Mouse (Mus musculus): ENCODE measurements around the gene Gipc1. TPM values are rescaled to one million over a fixed set of nuclear protein-coding genes. Genes with fewer than 3 reads are reported as not detected.

The Gipc1 gene
- total and polyA plus RNA-seq, 2 experiments from 2014 or later, result 74.2 to 111 TPM

DNA sequence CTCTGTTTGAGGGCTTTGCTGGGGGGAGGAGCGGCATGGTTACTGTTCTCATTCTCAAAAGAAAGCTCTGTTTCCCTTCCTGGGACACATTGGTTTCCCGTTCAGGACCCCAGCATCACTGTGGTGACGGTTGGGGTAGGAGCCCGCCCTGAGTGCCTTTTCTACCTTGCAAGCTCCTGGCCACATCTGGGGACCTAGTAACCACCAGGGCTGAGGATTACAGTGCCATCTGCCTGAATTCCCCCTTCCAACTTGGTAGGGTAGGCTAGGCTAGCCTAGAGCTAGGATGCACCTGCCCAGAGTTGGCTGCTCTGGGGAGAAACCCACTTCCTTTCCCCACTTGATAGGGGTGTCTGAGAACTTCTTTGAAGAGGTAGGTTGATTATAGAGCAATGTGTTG lies 40.6 kb upstream of the Gipc1 start:
- Histone ChIP-seq H3K4me1 (ENCODE audit: insufficient read depth, low read length) (0 out of 2 replicates have a peak, but pooled peaks cover 11% of the 10 kb centered on the region), H3K9me3 (ENCODE audit: low read length) (no peaks in the 10 kb centered on the region), H3K27me3 (ENCODE audit: insufficient read depth, low read length) (no peaks in the 10 kb centered on the region), H3K9ac (replicated peaks; ENCODE audit: low read length, poor library complexity, severe bottlenecking) (no peak overlapping the region), H3K4me2 (ENCODE audit: low read depth, low read length, poor library complexity, severe bottlenecking) (no peak overlapping the region), H3K4me3 (ENCODE audit: low read depth, low read length) (no peak overlapping the region), H3K36me3 (ENCODE audit: insufficient read depth, low read length) (peaks cover 40% of the 10 kb centered on the region), H3K27ac (ENCODE audit: low read depth, low read length) (no peak overlapping the region)
- DNase-seq (ENCODE audit: low spot score) (no peak), ATAC-seq (ENCODE audit: low FRiP score) (no peak)
- WGBS, result 99% methylated on average over 4 of the region's 4 CpGs
- no peak for TF ChIP-seq CTCF (IDR thresholded peaks at IDR 0.05)

DNA sequence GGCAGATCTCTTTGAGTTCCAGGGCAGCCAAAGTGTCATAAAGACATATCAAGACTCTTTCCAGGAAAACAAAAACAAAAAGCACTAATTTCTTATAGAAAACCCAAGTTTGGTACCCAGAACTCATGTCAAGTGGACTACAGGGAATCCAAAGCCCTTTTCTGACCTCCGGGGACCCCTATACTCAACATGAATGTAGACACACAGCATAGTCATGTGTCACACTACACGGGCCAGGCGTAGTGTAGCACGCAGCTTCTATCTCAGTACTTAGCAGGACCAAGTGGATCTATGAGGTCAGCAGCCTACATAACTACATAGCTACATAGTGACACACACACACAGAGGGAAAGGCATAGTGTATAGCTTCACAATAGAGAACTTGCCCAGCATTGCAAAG lies 38.8 kb upstream of the Gipc1 start:
- Histone ChIP-seq H3K36me3 (ENCODE audit: insufficient read depth, low read length) (peaks cover 40% of the 10 kb centered on the region), H3K27me3 (ENCODE audit: insufficient read depth, low read length) (no peaks in the 10 kb centered on the region), H3K9me3 (ENCODE audit: low read length) (no peaks in the 10 kb centered on the region), H3K9ac (replicated peaks; ENCODE audit: low read length, poor library complexity, severe bottlenecking) (no peak overlapping the region), H3K4me1 (ENCODE audit: insufficient read depth, low read length) (0 out of 2 replicates have a peak, but pooled peaks cover 11% of the 10 kb centered on the region), H3K4me2 (ENCODE audit: low read depth, low read length, poor library complexity, severe bottlenecking) (no peak overlapping the region), H3K4me3 (ENCODE audit: low read depth, low read length) (no peak overlapping the region), H3K27ac (ENCODE audit: low read depth, low read length) (no peak overlapping the region)
- ATAC-seq (ENCODE audit: low FRiP score), result no peak
- TF ChIP-seq CTCF (IDR thresholded peaks at IDR 0.05), result no peak
- DNase-seq (ENCODE audit: low spot score), result no peak
- WGBS, result 98% methylated on average over 4 of the region's 4 CpGs

- H3K36me3 ChIP-seq (ENCODE audit: insufficient read depth, low read length), result peaks cover 21% of the 10 kb centered on the region
- ATAC-seq (ENCODE audit: low FRiP score), result no peak
- H3K9me3 ChIP-seq (ENCODE audit: low read length), result no peaks in the 10 kb centered on the region
- DNase-seq (ENCODE audit: low spot score), result no peak
- no peaks in the 10 kb centered on the region for H3K27me3 ChIP-seq (ENCODE audit: insufficient read depth, low read length)
- TF ChIP-seq CTCF (IDR thresholded peaks at IDR 0.05), result no peak
- no peak overlapping the region for H3K4me3 ChIP-seq (ENCODE audit: low read depth, low read length)
- no peak overlapping the region for H3K4me2 ChIP-seq (ENCODE audit: low read depth, low read length, poor library complexity, severe bottlenecking)
- no peak overlapping the region for H3K27ac ChIP-seq (ENCODE audit: low read depth, low read length)
- H3K4me1 ChIP-seq (ENCODE audit: insufficient read depth, low read length), result no peaks in the 10 kb centered on the region
- H3K9ac ChIP-seq (replicated peaks; ENCODE audit: low read length, poor library complexity, severe bottlenecking), result no peak overlapping the region
Observed at GRCm38 (mm10) chr8:83616625-83617024, 35.9 kb upstream of the Gipc1 start.

- Histone ChIP-seq H3K27ac (ENCODE audit: low read depth, low read length) (no peak overlapping the region), H3K4me3 (ENCODE audit: low read depth, low read length) (no peak overlapping the region), H3K9me3 (ENCODE audit: low read length) (no peaks in the 10 kb centered on the region), H3K4me1 (ENCODE audit: insufficient read depth, low read length) (no peaks in the 10 kb centered on the region), H3K27me3 (ENCODE audit: insufficient read depth, low read length) (no peaks in the 10 kb centered on the region), H3K36me3 (ENCODE audit: insufficient read depth, low read length) (peaks cover 16% of the 10 kb centered on the region), H3K4me2 (ENCODE audit: low read depth, low read length, poor library complexity, severe bottlenecking) (no peak overlapping the region), H3K9ac (replicated peaks; ENCODE audit: low read length, poor library complexity, severe bottlenecking) (no peak overlapping the region)
- ATAC-seq (ENCODE audit: low FRiP score) (no peak), DNase-seq (ENCODE audit: low spot score) (no peak)
- no peak for TF ChIP-seq CTCF (IDR thresholded peaks at IDR 0.05)
- WGBS, result 91% methylated on average over 2 of the region's 2 CpGs
Observed at GRCm38 (mm10) chr8:83617111-83617510, 35.4 kb upstream of the Gipc1 start.

DNA sequence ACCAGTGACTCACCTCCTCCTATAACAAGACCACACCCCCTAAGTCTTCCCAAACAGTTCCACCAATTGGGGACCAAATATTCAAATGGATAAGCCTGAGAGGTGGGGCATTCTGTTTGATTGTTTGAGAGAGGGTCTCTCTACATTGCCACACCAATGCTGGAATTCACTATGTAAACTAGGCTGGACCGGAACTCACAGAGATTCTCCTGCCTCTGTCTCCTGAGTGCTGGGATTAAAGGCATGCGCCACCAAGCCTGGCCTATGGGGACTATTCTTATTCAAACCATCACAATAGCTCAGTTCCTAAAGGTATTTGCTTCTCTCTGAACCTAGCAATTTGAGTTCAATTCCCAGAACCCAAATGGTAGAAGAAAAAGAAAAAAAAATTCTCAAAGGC lies 33.9 kb upstream of the Gipc1 start:
- Histone ChIP-seq H3K4me2 (ENCODE audit: low read depth, low read length, poor library complexity, severe bottlenecking) (no peak overlapping the region), H3K27me3 (ENCODE audit: insufficient read depth, low read length) (no peaks in the 10 kb centered on the region), H3K4me3 (ENCODE audit: low read depth, low read length) (no peak overlapping the region), H3K9ac (replicated peaks; ENCODE audit: low read length, poor library complexity, severe bottlenecking) (no peak overlapping the region), H3K36me3 (ENCODE audit: insufficient read depth, low read length) (peaks cover 5% of the 10 kb centered on the region; the same call in 1 of the 2 replicates), H3K27ac (ENCODE audit: low read depth, low read length) (no peak overlapping the region), H3K4me1 (ENCODE audit: insufficient read depth, low read length) (no peaks in the 10 kb centered on the region), H3K9me3 (ENCODE audit: low read length) (no peaks in the 10 kb centered on the region)
- TF ChIP-seq CTCF (IDR thresholded peaks at IDR 0.05), result no peak
- 98% methylated on average over 2 of the region's 2 CpGs for WGBS
- ATAC-seq (ENCODE audit: low FRiP score), result no peak
- DNase-seq (ENCODE audit: low spot score), result no peak

- H3K9me3 ChIP-seq (ENCODE audit: low read length), result no peaks in the 10 kb centered on the region
- ATAC-seq (ENCODE audit: low FRiP score), result no peak
- no peak overlapping the region for H3K4me3 ChIP-seq (ENCODE audit: low read depth, low read length)
- 91% methylated on average over 9 of the region's 9 CpGs for WGBS
- no peak overlapping the region for H3K9ac ChIP-seq (replicated peaks; ENCODE audit: low read length, poor library complexity, severe bottlenecking)
- no peaks in the 10 kb centered on the region for H3K36me3 ChIP-seq (ENCODE audit: insufficient read depth, low read length)
- H3K4me1 ChIP-seq (ENCODE audit: insufficient read depth, low read length), result no peaks in the 10 kb centered on the region
- DNase-seq (ENCODE audit: low spot score), result no peak
- H3K4me2 ChIP-seq (ENCODE audit: low read depth, low read length, poor library complexity, severe bottlenecking), result no peak overlapping the region
- TF ChIP-seq CTCF (IDR thresholded peaks at IDR 0.05), result no peak
- no peaks in the 10 kb centered on the region for H3K27me3 ChIP-seq (ENCODE audit: insufficient read depth, low read length)
- H3K27ac ChIP-seq (ENCODE audit: low read depth, low read length), result no peak overlapping the region
Observed at GRCm38 (mm10) chr8:83619568-83620285, 32.8 kb upstream of the Gipc1 start.

All from midbrain, postnatal 0 days (tissue).